Mouse (Mus musculus): ENCODE measurements at regions not wholly inside any gene's neighbourhood (a gene's known extent, or its start where the extent isn't known, plus 50 kb on each side); places are given as distances from the start of the nearest gene placed in this dataset.

DNA sequence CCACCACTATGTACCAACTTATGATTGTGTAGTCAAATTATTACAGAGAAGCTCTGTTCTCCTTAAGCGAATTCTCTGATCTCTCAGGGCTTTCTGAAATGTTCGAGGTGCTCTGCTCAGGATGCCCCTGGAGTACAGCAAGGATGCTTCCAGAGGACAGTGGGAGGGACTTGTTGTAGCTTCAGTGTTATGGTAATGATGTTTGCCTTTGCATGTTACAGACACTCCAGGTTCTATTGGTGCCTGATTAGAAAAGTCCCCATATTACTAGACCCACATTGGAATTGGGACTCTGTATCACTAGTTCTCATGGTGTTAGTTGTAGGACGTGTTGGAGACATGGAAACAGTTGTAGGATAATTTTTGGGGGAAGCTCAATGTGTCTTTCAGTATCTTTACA lies 96.0 kb downstream of the Epdr1 start:
- ATAC-seq (replicated peaks; ENCODE audit: poor library complexity, severe bottlenecking): no peak

DNA sequence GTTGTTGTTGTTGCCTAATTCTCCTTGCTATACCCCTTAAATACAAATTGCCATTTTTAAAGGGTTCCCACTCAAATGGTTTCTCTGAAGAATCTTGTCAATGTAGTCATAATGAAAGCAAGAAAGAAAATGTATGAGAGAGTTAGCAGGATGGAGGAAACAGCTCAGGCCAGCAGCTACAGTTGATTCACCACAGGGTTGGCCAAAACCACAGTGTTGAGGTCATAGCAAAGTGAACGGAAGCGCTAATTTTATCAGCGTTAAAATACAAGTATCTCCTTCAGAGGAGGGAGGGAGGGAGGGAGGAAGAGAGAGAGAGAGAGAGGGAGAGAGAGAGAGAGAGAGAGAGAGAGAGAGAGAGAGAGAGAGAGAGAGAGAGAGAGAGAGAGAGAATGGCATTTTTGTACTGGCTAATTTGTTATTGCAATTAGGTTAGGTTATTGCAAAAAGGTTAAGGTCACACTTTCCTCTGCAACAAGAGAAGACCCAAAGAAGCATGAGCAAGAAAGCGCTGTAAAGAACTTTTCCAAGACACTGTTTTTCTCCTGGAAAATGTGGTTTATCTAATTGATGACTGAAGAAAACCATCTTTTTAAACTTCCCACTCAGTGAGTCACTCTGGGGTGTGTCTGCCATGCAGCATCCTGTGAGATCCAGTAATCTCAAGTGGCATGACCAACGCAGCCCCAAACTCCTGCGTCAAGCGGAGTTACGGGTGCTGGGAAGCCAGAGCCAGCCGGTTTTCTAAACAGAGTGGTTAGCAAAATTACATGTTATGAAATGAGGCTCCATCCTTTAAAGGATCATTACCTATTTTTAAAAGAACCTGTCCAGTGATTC lies 101.6 kb downstream of the Epdr1 start:
- ATAC-seq (replicated peaks; ENCODE audit: poor library complexity, severe bottlenecking): peak; percentile 71

- ATAC-seq (replicated peaks; ENCODE audit: poor library complexity, severe bottlenecking): no peak
Measured at GRCm38 (mm10) chr13:19514844-19515555, 104.7 kb downstream of the Epdr1 start.

DNA sequence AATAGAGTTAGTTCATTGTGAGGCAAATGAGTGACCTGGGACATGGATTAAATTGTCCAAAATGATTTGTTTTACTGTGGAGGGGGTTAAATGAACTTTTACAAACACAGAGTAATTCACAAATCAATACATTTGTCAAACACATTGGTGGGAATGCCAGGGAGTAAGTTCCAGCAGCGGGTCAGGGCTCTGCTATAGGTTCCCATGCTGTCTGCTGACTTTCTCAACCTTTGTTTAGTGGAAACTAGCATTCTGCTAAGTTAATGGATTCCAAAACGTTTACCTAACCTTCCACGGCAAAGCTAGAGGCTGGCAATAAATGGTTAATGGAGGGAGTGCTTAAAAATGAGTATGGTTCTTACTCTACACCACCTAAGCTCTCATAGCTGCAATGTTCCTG lies 110.9 kb upstream of the Stard3nl start:
- no peak for ATAC-seq (replicated peaks; ENCODE audit: poor library complexity, severe bottlenecking)

GRCm38 (mm10) chr13:19504241-19504640 lies 108.6 kb upstream of the Stard3nl start:
- no peak for ATAC-seq (replicated peaks; ENCODE audit: poor library complexity, severe bottlenecking)

DNA sequence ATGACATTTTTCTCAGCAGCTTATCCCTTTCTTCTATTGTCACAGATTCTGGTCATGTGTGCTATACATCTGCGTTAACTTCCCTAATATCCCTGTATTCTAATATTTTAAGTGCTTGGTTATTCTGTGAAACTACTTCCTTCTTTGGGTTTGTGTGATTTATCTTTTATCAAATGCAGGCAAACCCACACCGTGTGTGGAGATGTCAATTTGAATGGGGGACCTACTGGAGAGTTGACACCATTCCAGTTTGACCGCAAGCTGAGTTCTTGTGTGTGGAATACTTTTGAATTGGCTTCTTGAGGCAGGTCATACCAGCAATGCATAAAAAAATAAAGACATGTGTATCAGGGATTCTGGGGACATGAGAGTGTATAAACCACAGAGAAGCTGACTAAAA lies 86.6 kb upstream of the Stard3nl start:
- no peak for ATAC-seq (replicated peaks; ENCODE audit: poor library complexity, severe bottlenecking)

- no peak for ATAC-seq (replicated peaks; ENCODE audit: poor library complexity, severe bottlenecking)
Measured at GRCm38 (mm10) chr13:19474041-19474440, 78.4 kb upstream of the Stard3nl start.

DNA sequence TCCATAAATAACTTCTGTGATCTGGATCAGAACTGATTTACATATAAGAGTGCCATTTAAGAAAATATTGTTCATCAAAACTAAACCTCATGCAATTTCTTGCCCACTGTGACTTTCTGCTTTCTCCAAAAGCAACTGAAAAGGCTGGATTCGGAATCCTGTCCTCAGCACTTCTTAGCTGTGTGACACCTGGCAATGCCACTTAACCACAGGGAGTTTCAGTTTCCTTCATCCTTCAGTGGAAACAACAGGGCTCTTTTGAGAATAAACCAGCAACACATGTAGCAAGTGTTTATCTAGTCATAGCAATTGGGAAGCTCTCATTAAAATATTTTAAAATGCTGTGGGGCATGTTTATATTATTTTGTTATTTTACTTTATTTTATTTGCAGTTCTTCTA lies 75.1 kb upstream of the Stard3nl start:
- ATAC-seq (replicated peaks; ENCODE audit: poor library complexity, severe bottlenecking): no peak

DNA sequence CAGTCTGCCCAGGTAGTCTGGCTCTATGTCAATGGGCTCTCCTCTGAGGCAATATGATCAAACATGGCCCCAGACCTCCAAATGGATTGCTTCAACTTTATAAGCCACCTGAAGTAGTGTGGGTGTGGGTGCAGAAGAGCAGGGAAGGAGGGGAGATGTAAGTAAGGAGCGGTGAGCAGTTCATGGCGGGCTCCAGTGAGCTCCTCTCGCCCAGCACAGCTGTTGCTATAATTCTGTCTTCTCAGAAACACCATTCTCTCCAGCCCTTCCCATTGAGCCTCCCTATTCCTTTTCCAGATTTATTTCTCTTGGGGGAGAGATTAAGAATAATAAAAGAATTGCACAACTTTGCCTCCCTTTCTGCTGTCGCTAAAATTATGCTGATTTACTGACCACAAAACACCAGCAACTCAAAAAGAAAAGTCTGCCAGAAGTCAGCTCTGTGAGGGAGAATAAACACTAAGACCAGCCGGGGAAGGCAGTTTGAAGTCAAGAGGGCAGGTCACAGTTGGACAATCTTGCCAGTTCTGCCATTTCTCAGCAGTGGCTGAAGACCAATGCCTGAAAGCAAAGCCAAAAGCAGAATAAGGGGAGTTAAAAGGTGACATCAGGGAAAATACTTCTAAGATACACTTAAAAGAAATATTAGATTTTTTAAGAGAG lies 71.3 kb upstream of the Stard3nl start:
- ATAC-seq (replicated peaks; ENCODE audit: poor library complexity, severe bottlenecking): no peak

GRCm38 (mm10) chr13:19462966-19463365 lies 67.4 kb upstream of the Stard3nl start:
- ATAC-seq (replicated peaks; ENCODE audit: poor library complexity, severe bottlenecking): no peak

DNA sequence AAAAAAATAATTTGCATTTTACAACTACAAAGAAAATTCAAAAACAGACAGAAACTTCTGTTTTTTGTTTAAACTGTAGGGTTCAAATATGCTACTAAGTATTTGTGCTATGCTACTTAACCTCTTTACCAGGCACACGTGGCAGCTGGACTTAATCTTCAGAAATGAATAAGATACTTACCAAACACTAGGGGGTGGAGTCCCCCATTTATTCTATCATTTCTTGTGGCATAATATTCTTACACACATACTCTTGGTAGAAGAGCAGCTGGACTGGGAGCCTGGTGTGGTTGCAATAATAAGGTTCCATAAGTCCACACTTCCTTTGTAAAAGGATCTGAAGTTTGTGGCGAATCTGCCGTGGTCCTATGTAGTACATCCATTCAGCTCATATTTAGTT lies 53.8 kb upstream of the Stard3nl start:
- ATAC-seq (replicated peaks; ENCODE audit: poor library complexity, severe bottlenecking): no peak
